Mouse (Mus musculus): ENCODE measurements around the gene Fxr2. TPM values are rescaled to one million over a fixed set of nuclear protein-coding genes. Genes with fewer than 3 reads are reported as not detected.

Fxr2 gene
- 11.9 TPM for polyA plus RNA-seq (2017; shearing (Covaris generic))

GRCm38 (mm10) chr11:69632284-69633089 lies at the start of gene Fxr2:
TSS of gene Fxr2 (plus strand) at chr11:69632990.

GRCm38 (mm10) chr11:69605726-69606490 lies 26.9 kb upstream of the Fxr2 start, which contains the start of gene Atp1b2:
TSS of gene Atp1b2 (minus strand) at chr11:69605942.

GRCm38 (mm10) chr11:69617805-69618204 lies 15.0 kb upstream of the Fxr2 start, which contains the start of gene Shbg:
TSS of gene Shbg (minus strand) at chr11:69617905.

GRCm38 (mm10) chr11:69621571-69622268 lies 11.1 kb upstream of the Fxr2 start, which contains the start of gene Sat2:
TSS of gene Sat2 (plus strand) at chr11:69622024.

GRCm38 (mm10) chr11:69655264-69656064 lies 22.7 kb downstream of the Fxr2 start, which contains the start of gene Sox15:
TSS of gene Sox15 (plus strand) at chr11:69655314.

GRCm38 (mm10) chr11:69662213-69662966 lies 29.6 kb downstream of the Fxr2 start, which contains the start of gene Mpdu1:
TSS of gene Mpdu1 (minus strand) at chr11:69662642.

GRCm38 (mm10) chr11:69665961-69666664 lies 33.3 kb downstream of the Fxr2 start, which contains the start of gene Cd68:
TSS of gene Cd68 (minus strand) at chr11:69666153.

GRCm38 (mm10) chr11:69672211-69672706 lies 39.5 kb downstream of the Fxr2 start, which contains the start of gene Eif4a1:
TSS of gene Eif4a1 (minus strand) at chr11:69672423.

GRCm38 (mm10) chr11:69681314-69682208 lies 48.8 kb downstream of the Fxr2 start, which contains the start of gene Senp3:
TSS of gene Senp3 (minus strand) at chr11:69682084.

GRCm38 (mm10) chr11:69685526-69686148 lies 52.8 kb downstream of the Fxr2 start, which contains the start of gene Tnfsf13:
TSS of gene Tnfsf13 (minus strand) at chr11:69685784.

GRCm38 (mm10) chr11:69695361-69696181 lies 62.8 kb downstream of the Fxr2 start, which contains the start of the genes Tnfsf12 and Tnfsfm13:
TSS of gene Tnfsf12 (minus strand) at chr11:69695849.
TSS of gene Tnfsfm13 (minus strand) at chr11:69696098.

Other genes with a start within 250 kb of the Fxr2 start
- 125 TPM for gene Naa38, start 237.5 kb upstream of the Fxr2 start, polyA plus RNA-seq (2017; shearing (Covaris generic))
- gene Cyb5d1, start 237.4 kb upstream of the Fxr2 start, polyA plus RNA-seq (2017; shearing (Covaris generic)), result 37.6 TPM
- gene Tmem88, start 234.8 kb upstream of the Fxr2 start, polyA plus RNA-seq (2017; shearing (Covaris generic)), result 0.63 TPM
- gene Kdm6b, start 219.3 kb upstream of the Fxr2 start, polyA plus RNA-seq (2017; shearing (Covaris generic)), result 4.5 TPM
- not detected for gene Dnah2, start 83.9 kb upstream of the Fxr2 start, polyA plus RNA-seq (2017; shearing (Covaris generic))
- 0.27 TPM for gene Efnb3, start 72.8 kb upstream of the Fxr2 start, polyA plus RNA-seq (2017; shearing (Covaris generic))
- 32.4 TPM for gene Wrap53, start 52.7 kb upstream of the Fxr2 start, polyA plus RNA-seq (2017; shearing (Covaris generic))
- gene Trp53, start 52.6 kb upstream of the Fxr2 start, polyA plus RNA-seq (2017; shearing (Covaris generic)), result 242 TPM
- 0.20 TPM for gene Atp1b2, start 27.0 kb upstream of the Fxr2 start, polyA plus RNA-seq (2017; shearing (Covaris generic))
- not detected for gene Shbg, start 15.1 kb upstream of the Fxr2 start, polyA plus RNA-seq (2017; shearing (Covaris generic))
- gene Sat2, start 11.0 kb upstream of the Fxr2 start, polyA plus RNA-seq (2017; shearing (Covaris generic)), result not detected
- not detected for gene Sox15, start 22.3 kb downstream of the Fxr2 start, polyA plus RNA-seq (2017; shearing (Covaris generic))
- gene Mpdu1, start 29.7 kb downstream of the Fxr2 start, polyA plus RNA-seq (2017; shearing (Covaris generic)), result 56.1 TPM
- gene Cd68, start 33.2 kb downstream of the Fxr2 start, polyA plus RNA-seq (2017; shearing (Covaris generic)), result 10.3 TPM
- 508 TPM for gene Eif4a1, start 39.4 kb downstream of the Fxr2 start, polyA plus RNA-seq (2017; shearing (Covaris generic))
- gene Senp3, start 49.1 kb downstream of the Fxr2 start, polyA plus RNA-seq (2017; shearing (Covaris generic)), result 39.6 TPM
- 0.29 TPM for gene Tnfsf13, start 52.8 kb downstream of the Fxr2 start, polyA plus RNA-seq (2017; shearing (Covaris generic))
- gene Tnfsf12, start 62.9 kb downstream of the Fxr2 start, polyA plus RNA-seq (2017; shearing (Covaris generic)), result not detected
- not detected for gene Tnfsfm13, start 63.1 kb downstream of the Fxr2 start, polyA plus RNA-seq (2017; shearing (Covaris generic))
- 58.0 TPM for gene Polr2a, start 125.6 kb downstream of the Fxr2 start, polyA plus RNA-seq (2017; shearing (Covaris generic))
- gene Slc35g3, start 129.0 kb downstream of the Fxr2 start, polyA plus RNA-seq (2017; shearing (Covaris generic)), result not detected
- 5.8 TPM for gene Zbtb4, start 132.9 kb downstream of the Fxr2 start, polyA plus RNA-seq (2017; shearing (Covaris generic))
- gene Chrnb1, start 163.0 kb downstream of the Fxr2 start, polyA plus RNA-seq (2017; shearing (Covaris generic)), result 6.2 TPM
- gene Fgf11, start 168.9 kb downstream of the Fxr2 start, polyA plus RNA-seq (2017; shearing (Covaris generic)), result not detected
- gene Tmem102, start 172.6 kb downstream of the Fxr2 start, polyA plus RNA-seq (2017; shearing (Covaris generic)), result not detected
- not detected for gene Gm39566, start 182.3 kb downstream of the Fxr2 start, polyA plus RNA-seq (2017; shearing (Covaris generic))
- gene Spem2, start 185.5 kb downstream of the Fxr2 start, polyA plus RNA-seq (2017; shearing (Covaris generic)), result not detected
- gene Spem1, start 189.2 kb downstream of the Fxr2 start, polyA plus RNA-seq (2017; shearing (Covaris generic)), result not detected
- gene Nlgn2, start 204.8 kb downstream of the Fxr2 start, polyA plus RNA-seq (2017; shearing (Covaris generic)), result 0.61 TPM
- gene Tmem256, start 205.5 kb downstream of the Fxr2 start, polyA plus RNA-seq (2017; shearing (Covaris generic)), result 113 TPM
- gene Plscr3, start 213.4 kb downstream of the Fxr2 start, polyA plus RNA-seq (2017; shearing (Covaris generic)), result 27.8 TPM
- gene Tnk1, start 225.7 kb downstream of the Fxr2 start, polyA plus RNA-seq (2017; shearing (Covaris generic)), result not detected
- gene Tmem95, start 245.0 kb downstream of the Fxr2 start, polyA plus RNA-seq (2017; shearing (Covaris generic)), result not detected
- 2.3 TPM for gene Kctd11, start 248.4 kb downstream of the Fxr2 start, polyA plus RNA-seq (2017; shearing (Covaris generic))

Data from inflammation-experienced regulatory T-cells, adult 16 weeks (primary cell).